Mouse (Mus musculus): ENCODE measurements around the gene Dctn3. TPM values are rescaled to one million over a fixed set of nuclear protein-coding genes. Genes with fewer than 3 reads are reported as not detected.

Gene Dctn3
- polyA plus RNA-seq, 1 experiment = 155 TPM

- Histone ChIP-seq H3K36me3 (ENCODE audit: control insufficient read depth, insufficient read depth) (no peaks in the 10 kb centered on the region), H3K79me2 (ENCODE audit: control insufficient read depth, insufficient read depth) (no peaks in the 10 kb centered on the region), H3ac (ENCODE audit: control insufficient read depth, insufficient read length) (no peak overlapping the region), H3K4me3 (no peak overlapping the region), H3K4me2 (ENCODE audit: low read depth) (no peak overlapping the region), H3K27me3 (ENCODE audit: control insufficient read depth, insufficient read depth, insufficient read length) (peaks cover 10% of the 10 kb centered on the region)
- no peak for TF ChIP-seq REST (IDR thresholded peaks at IDR 0.05; ENCODE audit: insufficient read depth, insufficient read length)
- no peak for TF ChIP-seq MAX (IDR thresholded peaks at IDR 0.05; ENCODE audit: low read depth)
These were observed 35.1 kb upstream of the Dctn3 start for GRCm38 (mm10) chr4:41758021-41758420.

- peaks cover 4% of the 10 kb centered on the region for H3K27me3 ChIP-seq (ENCODE audit: control insufficient read depth, insufficient read depth, insufficient read length)
- no peaks in the 10 kb centered on the region for H3K79me2 ChIP-seq (ENCODE audit: control insufficient read depth, insufficient read depth)
- H3ac ChIP-seq (ENCODE audit: control insufficient read depth, insufficient read length) = no peak overlapping the region
- no peak overlapping the region for H3K4me3 ChIP-seq
- no peak overlapping the region for H3K4me2 ChIP-seq (ENCODE audit: low read depth)
- no peaks in the 10 kb centered on the region for H3K36me3 ChIP-seq (ENCODE audit: control insufficient read depth, insufficient read depth)
- TF ChIP-seq SRF (IDR thresholded peaks at IDR 0.05; ENCODE audit: control insufficient read depth, insufficient read length, low read depth) = no peak
- TF ChIP-seq TCF3 (IDR thresholded peaks at IDR 0.05; ENCODE audit: insufficient read length, low read depth) = no peak
- no peak for TF ChIP-seq MYOG (IDR thresholded peaks at IDR 0.05; ENCODE audit: control insufficient read depth in 1 of 3, insufficient read depth in 1 of 3, insufficient read length in 2 of 3, low read depth in 2 of 3)
- no peak for TF ChIP-seq USF1 (IDR thresholded peaks at IDR 0.05; ENCODE audit: low read depth)
- TF ChIP-seq POLR2AphosphoS2 (IDR thresholded peaks at IDR 0.05; ENCODE audit: insufficient read length, low read depth) = no peak
- TF ChIP-seq MYOD1 (IDR thresholded peaks at IDR 0.05; ENCODE audit: control insufficient read depth in 1 of 3, insufficient read length in 2 of 3, low read depth in 2 of 3) = no peak
- no peak for TF ChIP-seq TCF12 (IDR thresholded peaks at IDR 0.05; ENCODE audit: insufficient read depth, poor library complexity, severe bottlenecking)
- no peak for TF ChIP-seq REST (IDR thresholded peaks at IDR 0.05; ENCODE audit: insufficient read depth, insufficient read length)
- TF ChIP-seq CEBPB (IDR thresholded peaks at IDR 0.05; ENCODE audit: insufficient read depth, poor library complexity, severe bottlenecking) = no peak
- TF ChIP-seq POLR2A (IDR thresholded peaks at IDR 0.05; ENCODE audit: insufficient read length, low read depth) = no peak
- TF ChIP-seq E2F4 (IDR thresholded peaks at IDR 0.05; ENCODE audit: insufficient read depth) = no peak
- no peak for TF ChIP-seq MAX (IDR thresholded peaks at IDR 0.05; ENCODE audit: low read depth)
These were observed 34.4 kb upstream of the Dctn3 start for GRCm38 (mm10) chr4:41757321-41757720.

- Histone ChIP-seq H3K27me3 (ENCODE audit: control insufficient read depth, insufficient read depth, insufficient read length) (no peaks in the 10 kb centered on the region), H3K4me2 (ENCODE audit: low read depth) (peak overlapping the region; percentile 99), H3K79me2 (ENCODE audit: control insufficient read depth, insufficient read depth) (no peaks in the 10 kb centered on the region), H3K4me3 (peak overlapping the region; percentile 45), H3K36me3 (ENCODE audit: control insufficient read depth, insufficient read depth) (no peaks in the 10 kb centered on the region), H3ac (ENCODE audit: control insufficient read depth, insufficient read length) (peak overlapping the region; percentile 29)
- TF ChIP-seq REST (IDR thresholded peaks at IDR 0.05; ENCODE audit: insufficient read depth, insufficient read length) (no peak), TCF3 (IDR thresholded peaks at IDR 0.05; ENCODE audit: insufficient read length, low read depth) (no peak), TCF12 (IDR thresholded peaks at IDR 0.05; ENCODE audit: insufficient read depth, poor library complexity, severe bottlenecking) (no peak), POLR2A (IDR thresholded peaks at IDR 0.05; ENCODE audit: insufficient read length, low read depth) (no peak), MAX (IDR thresholded peaks at IDR 0.05; ENCODE audit: low read depth) (no peak), SRF (IDR thresholded peaks at IDR 0.05; ENCODE audit: control insufficient read depth, insufficient read length, low read depth) (no peak), CEBPB (IDR thresholded peaks at IDR 0.05; ENCODE audit: insufficient read depth, poor library complexity, severe bottlenecking) (no peak), E2F4 (IDR thresholded peaks at IDR 0.05; ENCODE audit: insufficient read depth) (no peak), POLR2AphosphoS2 (IDR thresholded peaks at IDR 0.05; ENCODE audit: insufficient read length, low read depth) (no peak)
These were observed 33.5 kb upstream of the Dctn3 start for GRCm38 (mm10) chr4:41756440-41756839.

DNA sequence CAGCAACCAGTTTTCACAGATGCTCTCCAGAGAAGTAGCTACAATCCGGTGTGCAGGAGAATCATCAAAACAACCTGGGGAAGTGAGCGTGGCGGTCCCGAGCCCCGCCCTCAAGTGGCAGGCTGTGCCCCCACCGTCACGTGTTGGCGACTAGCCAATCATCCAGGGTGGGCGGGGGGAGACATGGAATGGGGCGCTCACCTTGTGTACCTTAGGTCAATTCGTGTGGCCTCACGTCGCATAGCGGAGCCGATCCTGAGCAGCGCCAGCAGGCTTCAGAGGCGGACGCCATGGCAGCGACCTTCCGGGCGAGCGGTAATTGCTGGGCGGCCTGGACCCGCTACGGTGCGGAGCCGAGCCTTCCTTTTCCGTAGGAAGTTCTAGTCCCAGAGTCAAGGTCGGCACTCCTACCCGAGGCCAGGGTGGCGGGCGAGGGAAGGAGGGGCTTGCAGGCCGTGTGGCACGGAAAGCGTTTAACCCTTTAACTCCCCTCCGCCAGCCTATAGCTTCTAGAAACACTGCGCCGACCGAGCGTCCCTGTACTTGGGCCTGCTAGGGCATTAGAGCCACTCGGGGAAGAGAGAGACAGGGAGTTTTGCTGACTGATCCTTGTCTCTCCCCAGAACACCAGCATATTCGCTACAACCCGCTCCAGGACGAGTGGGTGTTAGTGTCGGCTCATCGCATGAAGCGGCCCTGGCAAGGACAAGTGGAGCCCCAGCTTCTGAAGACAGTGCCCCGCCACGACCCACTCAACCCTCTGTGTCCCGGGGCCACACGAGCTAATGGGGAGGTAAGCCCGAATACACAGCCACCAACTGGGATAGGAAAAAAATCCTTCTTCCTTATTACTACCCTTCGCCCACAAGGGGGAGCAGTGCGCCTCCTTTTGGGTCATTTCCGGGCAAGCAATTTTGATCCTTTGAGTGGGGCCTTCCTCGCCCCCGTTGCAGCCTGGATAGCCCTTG lies 32.7 kb upstream of the Dctn3 start, which contains the start of gene Sigmar1:
Gene Sigmar1, minus strand, starts transcription at position 820 of the 968 bp plus-strand sequence.
- Histone ChIP-seq H3K27me3 (ENCODE audit: control insufficient read depth, insufficient read depth, insufficient read length) (no peaks in the 10 kb centered on the region), H3K4me3 (peak within 1 kb of the TSS; percentile 45), H3K79me2 (ENCODE audit: control insufficient read depth, insufficient read depth) (no peaks in the 10 kb centered on the region), H3K4me2 (ENCODE audit: low read depth) (peak within 1 kb of the TSS; percentile 99), H3ac (ENCODE audit: control insufficient read depth, insufficient read length) (peak within 1 kb of the TSS; percentile 29), H3K36me3 (ENCODE audit: control insufficient read depth, insufficient read depth) (no peaks in the 10 kb centered on the region)
- peak; percentile 52 for TF ChIP-seq USF1 (IDR thresholded peaks at IDR 0.05; ENCODE audit: low read depth)
- TF ChIP-seq TCF12 (IDR thresholded peaks at IDR 0.05; ENCODE audit: insufficient read depth, poor library complexity, severe bottlenecking) = no peak

GRCm38 (mm10) chr4:41754797-41755337 lies 31.9 kb upstream of the Dctn3 start, which contains the start of gene Galt:
Gene Galt (plus strand): TSS chr4:41755228.
- no peaks in the 10 kb centered on the region for H3K36me3 ChIP-seq (ENCODE audit: control insufficient read depth, insufficient read depth)
- TF ChIP-seq USF1 (IDR thresholded peaks at IDR 0.05; ENCODE audit: low read depth) (no peak), SRF (IDR thresholded peaks at IDR 0.05; ENCODE audit: control insufficient read depth, insufficient read length, low read depth) (no peak), CEBPB (IDR thresholded peaks at IDR 0.05; ENCODE audit: insufficient read depth, poor library complexity, severe bottlenecking) (no peak), TCF12 (IDR thresholded peaks at IDR 0.05; ENCODE audit: insufficient read depth, poor library complexity, severe bottlenecking) (no peak), MYOG (IDR thresholded peaks at IDR 0.05; ENCODE audit: control insufficient read depth in 1 of 3, insufficient read depth in 1 of 3, insufficient read length in 2 of 3, low read depth in 2 of 3) (no peak), POLR2AphosphoS2 (IDR thresholded peaks at IDR 0.05; ENCODE audit: insufficient read length, low read depth) (no peak), E2F4 (IDR thresholded peaks at IDR 0.05; ENCODE audit: insufficient read depth) (no peak), MAX (IDR thresholded peaks at IDR 0.05; ENCODE audit: low read depth) (no peak), TCF3 (IDR thresholded peaks at IDR 0.05; ENCODE audit: insufficient read length, low read depth) (no peak), POLR2A (IDR thresholded peaks at IDR 0.05; ENCODE audit: insufficient read length, low read depth) (no peak), MYOD1 (IDR thresholded peaks at IDR 0.05; ENCODE audit: control insufficient read depth in 1 of 3, insufficient read length in 2 of 3, low read depth in 2 of 3) (no peak), REST (IDR thresholded peaks at IDR 0.05; ENCODE audit: insufficient read depth, insufficient read length) (no peak)
- H3K4me2 ChIP-seq (ENCODE audit: low read depth) = peak within 1 kb of the TSS; percentile 99
- peak within 1 kb of the TSS; percentile 29 for H3ac ChIP-seq (ENCODE audit: control insufficient read depth, insufficient read length)
- no peaks in the 10 kb centered on the region for H3K79me2 ChIP-seq (ENCODE audit: control insufficient read depth, insufficient read depth)
- H3K4me3 ChIP-seq = peak within 1 kb of the TSS; percentile 45
- H3K27me3 ChIP-seq (ENCODE audit: control insufficient read depth, insufficient read depth, insufficient read length) = no peaks in the 10 kb centered on the region
